Mouse (Mus musculus) liver, embryonic 12.5 days (tissue): Measurements from ENCODE around the gene Efna5. TPM values are rescaled to one million over a fixed set of nuclear protein-coding genes. Genes with fewer than 3 reads are reported as not detected.
A peak's percentile ranks its signal among the peaks of the same experiment; 100 is the strongest.

Experiments used
- ATAC-seq: fragments of 200-750 bp; cut with Nextera tagmentation; 2 replicates; pipeline ENCODE4 v1.8.0; 2017; ENCODE audit warnings: moderate number of reproducible peaks, mild to moderate bottlenecking, moderate library complexity
- H3K27ac ChIP-seq: fragments of 300-500 bp; sonication (generic); 2 replicates; pipeline ENCODE4 v1.5.1; 2016; ENCODE audit warnings: mild to moderate bottlenecking
- H3K27me3 ChIP-seq: fragments of 300-500 bp; sonication (generic); replicated peaks from 2 replicates; pipeline ENCODE4 v1.6.1; 2016; ENCODE audit warnings: mild to moderate bottlenecking, moderate library complexity
- H3K36me3 ChIP-seq: fragments of 300-500 bp; sonication (generic); 2 replicates; pipeline ENCODE4 v1.6.1; 2016; ENCODE audit warnings: mild to moderate bottlenecking, moderate library complexity
- H3K4me1 ChIP-seq: fragments of 300-500 bp; sonication (generic); 2 replicates; pipeline ENCODE4 v1.6.1; 2016
- H3K4me2 ChIP-seq: fragments of 300-500 bp; sonication (generic); 2 replicates; pipeline ENCODE4 v1.6.1; 2016; ENCODE audit warnings: mild to moderate bottlenecking, moderate library complexity
- H3K4me3 ChIP-seq: fragments of 300-500 bp; sonication (generic); 2 replicates; pipeline ENCODE4 v1.5.1; 2016; ENCODE audit warnings: mild to moderate bottlenecking, moderate library complexity
- H3K9ac ChIP-seq: fragments of 300-500 bp; sonication (generic); 2 replicates; pipeline ENCODE4 v1.6.1; 2016; ENCODE audit warnings: mild to moderate bottlenecking, moderate library complexity
- H3K9me3 ChIP-seq: fragments of 300-500 bp; sonication (generic); replicated peaks from 2 replicates; pipeline ENCODE4 v1.6.1; 2016; ENCODE audit warnings: mild to moderate bottlenecking, moderate library complexity
- WGBS: fragments of 180-500 bp; shearing (Covaris S2); methylation state at CpG from one replicate; pipeline ENCODE4 v1.1.7; 2016; ENCODE audit not compliant: insufficient replicate concordance; 5-methylcytosine and 5-hydroxymethylcytosine counted together
- polyA plus RNA-seq: library from polyadenylated mRNA; unstranded; fragments of >200 nt; fragmentation: Nextera tagmentation; extraction: Ambion mirVana; gene quantifications from 2 replicates; pipeline ENCODE4 v1.2.1, GENCODE M21; 2016

Gene Efna5
- polyA plus RNA-seq, 1 experiment from 2014 or later: 4.4 TPM

GRCm38 (mm10) chr17:62739993-62740392 is 141.1 kb downstream of the Efna5 start:
- no peak overlapping the region for H3K4me3 ChIP-seq
- no peaks in the 10 kb centered on the region for H3K27me3 ChIP-seq
- H3K27ac ChIP-seq: no peak overlapping the region
- no peak for ATAC-seq
- no peak overlapping the region for H3K4me2 ChIP-seq
- no peaks in the 10 kb centered on the region for H3K36me3 ChIP-seq
- H3K9me3 ChIP-seq: no peaks in the 10 kb centered on the region
- no peak overlapping the region for H3K9ac ChIP-seq
- H3K4me1 ChIP-seq: peaks cover 8% of the 10 kb centered on the region; the same call in 1 of the 2 replicates
- WGBS: 69% methylated on average over 6 of the region's 6 CpGs

- H3K9me3 ChIP-seq: no peaks in the 10 kb centered on the region
- no peaks in the 10 kb centered on the region for H3K27me3 ChIP-seq
- no peak overlapping the region for H3K9ac ChIP-seq
- peak; percentile 70 for ATAC-seq
- H3K36me3 ChIP-seq: no peaks in the 10 kb centered on the region
- WGBS: 79% methylated on average over 6 of the region's 6 CpGs
- H3K27ac ChIP-seq: no peak overlapping the region
- H3K4me3 ChIP-seq: no peak overlapping the region
- H3K4me2 ChIP-seq: no peak overlapping the region
- no peaks in the 10 kb centered on the region for H3K4me1 ChIP-seq
These were observed 143.7 kb downstream of the Efna5 start for GRCm38 (mm10) chr17:62737404-62737803.

- H3K27me3 ChIP-seq: no peaks in the 10 kb centered on the region
- 52% methylated on average over 11 of the region's 11 CpGs for WGBS
- H3K9me3 ChIP-seq: no peaks in the 10 kb centered on the region
- no peaks in the 10 kb centered on the region for H3K4me1 ChIP-seq
- no peak for ATAC-seq
- no peak overlapping the region for H3K27ac ChIP-seq
- H3K9ac ChIP-seq: no peak overlapping the region
- H3K4me3 ChIP-seq: no peak overlapping the region
- H3K4me2 ChIP-seq: no peak overlapping the region
- H3K36me3 ChIP-seq: no peaks in the 10 kb centered on the region
These were observed 145.2 kb downstream of the Efna5 start for GRCm38 (mm10) chr17:62735943-62736342.

- Histone ChIP-seq H3K27me3 (no peaks in the 10 kb centered on the region), H3K9ac (no peak overlapping the region), H3K27ac (no peak overlapping the region), H3K4me2 (no peak overlapping the region), H3K4me1 (no peaks in the 10 kb centered on the region), H3K36me3 (no peaks in the 10 kb centered on the region), H3K4me3 (no peak overlapping the region), H3K9me3 (no peaks in the 10 kb centered on the region)
- WGBS: 50% methylated on average over 10 of the region's 10 CpGs
- no peak for ATAC-seq
These were observed 146.2 kb downstream of the Efna5 start for GRCm38 (mm10) chr17:62734901-62735300.

GRCm38 (mm10) chr17:62734067-62734466 is 147.1 kb downstream of the Efna5 start:
- H3K27me3 ChIP-seq: no peaks in the 10 kb centered on the region
- no peaks in the 10 kb centered on the region for H3K36me3 ChIP-seq
- H3K4me1 ChIP-seq: no peaks in the 10 kb centered on the region
- no peak overlapping the region for H3K27ac ChIP-seq
- no peak for ATAC-seq
- no peak overlapping the region for H3K4me3 ChIP-seq
- 61% methylated on average over 4 of the region's 4 CpGs for WGBS
- no peaks in the 10 kb centered on the region for H3K9me3 ChIP-seq
- no peak overlapping the region for H3K4me2 ChIP-seq
- H3K9ac ChIP-seq: no peak overlapping the region

GRCm38 (mm10) chr17:62729754-62730470 is 151.2 kb downstream of the Efna5 start:
- Histone ChIP-seq H3K4me3 (no peak overlapping the region), H3K9ac (no peak overlapping the region), H3K36me3 (no peaks in the 10 kb centered on the region), H3K4me1 (no peaks in the 10 kb centered on the region), H3K9me3 (no peaks in the 10 kb centered on the region), H3K27ac (no peak overlapping the region), H3K4me2 (no peak overlapping the region), H3K27me3 (no peaks in the 10 kb centered on the region)
- WGBS: 62% methylated on average over 10 of the region's 10 CpGs
- no peak for ATAC-seq

GRCm38 (mm10) chr17:62728142-62728917 is 152.8 kb downstream of the Efna5 start:
- no peak overlapping the region for H3K4me2 ChIP-seq
- no peak overlapping the region for H3K9ac ChIP-seq
- H3K36me3 ChIP-seq: no peaks in the 10 kb centered on the region
- no peak overlapping the region for H3K4me3 ChIP-seq
- no peaks in the 10 kb centered on the region for H3K4me1 ChIP-seq
- no peaks in the 10 kb centered on the region for H3K27me3 ChIP-seq
- H3K27ac ChIP-seq: no peak overlapping the region
- ATAC-seq: no peak
- 65% methylated on average over 10 of the region's 10 CpGs for WGBS
- H3K9me3 ChIP-seq: no peaks in the 10 kb centered on the region

- Histone ChIP-seq H3K4me3 (no peak overlapping the region), H3K4me1 (no peaks in the 10 kb centered on the region), H3K4me2 (no peak overlapping the region), H3K27me3 (no peaks in the 10 kb centered on the region), H3K36me3 (no peaks in the 10 kb centered on the region), H3K9ac (no peak overlapping the region), H3K27ac (no peak overlapping the region), H3K9me3 (no peaks in the 10 kb centered on the region)
- 62% methylated on average over 5 of the region's 5 CpGs for WGBS
- ATAC-seq: no peak
These were observed 155.0 kb downstream of the Efna5 start for GRCm38 (mm10) chr17:62726102-62726501.

GRCm38 (mm10) chr17:62722962-62723361 is 158.2 kb downstream of the Efna5 start:
- no peak overlapping the region for H3K4me3 ChIP-seq
- no peak overlapping the region for H3K27ac ChIP-seq
- H3K36me3 ChIP-seq: no peaks in the 10 kb centered on the region
- H3K9ac ChIP-seq: no peak overlapping the region
- H3K27me3 ChIP-seq: no peaks in the 10 kb centered on the region
- no peaks in the 10 kb centered on the region for H3K9me3 ChIP-seq
- no peaks in the 10 kb centered on the region for H3K4me1 ChIP-seq
- 50% methylated on average over 5 of the region's 5 CpGs for WGBS
- no peak overlapping the region for H3K4me2 ChIP-seq
- no peak for ATAC-seq

GRCm38 (mm10) chr17:62721595-62721994 is 159.5 kb downstream of the Efna5 start:
- no peak overlapping the region for H3K9ac ChIP-seq
- H3K4me1 ChIP-seq: no peaks in the 10 kb centered on the region
- WGBS: 74% methylated on average over 3 of the region's 3 CpGs
- H3K4me3 ChIP-seq: no peak overlapping the region
- no peak overlapping the region for H3K27ac ChIP-seq
- H3K27me3 ChIP-seq: no peaks in the 10 kb centered on the region
- H3K9me3 ChIP-seq: no peaks in the 10 kb centered on the region
- no peak overlapping the region for H3K4me2 ChIP-seq
- no peak for ATAC-seq
- H3K36me3 ChIP-seq: no peaks in the 10 kb centered on the region

- no peaks in the 10 kb centered on the region for H3K27me3 ChIP-seq
- H3K4me2 ChIP-seq: no peak overlapping the region
- H3K27ac ChIP-seq: no peak overlapping the region
- WGBS: 69% methylated on average over 20 of the region's 20 CpGs
- H3K4me3 ChIP-seq: no peak overlapping the region
- no peaks in the 10 kb centered on the region for H3K36me3 ChIP-seq
- ATAC-seq: no peak
- H3K4me1 ChIP-seq: no peaks in the 10 kb centered on the region
- H3K9me3 ChIP-seq: no peaks in the 10 kb centered on the region
- no peak overlapping the region for H3K9ac ChIP-seq
These were observed 160.2 kb downstream of the Efna5 start for GRCm38 (mm10) chr17:62720740-62721450.
